Mouse (Mus musculus) MEL (cell line): Measurements from ENCODE around the gene Ppp1cc.

Experiments
- KAT2A ChIP-seq: conservative IDR thresholded peaks from 2 replicates; pipeline ENCODE4 v1.6.1; 2012; ENCODE audit warnings: low read depth, low read length, improper control_type of control experiment, inconsistent platforms
- POLR2A ChIP-seq, 2 experiments: IDR thresholded peaks; 2 replicates each; pipeline ENCODE4 v1.6.1; 2011 to 2012; ENCODE audit warnings: low read length in 2 of 2, mild to moderate bottlenecking in 2 of 2, control low read depth in 1 of 2, improper control_type of control experiment in 1 of 2, low read depth in 1 of 2, moderate library complexity in 1 of 2; ENCODE audit not compliant: control insufficient read depth in 1 of 2, insufficient read depth in 1 of 2, poor library complexity in 1 of 2

DNA sequence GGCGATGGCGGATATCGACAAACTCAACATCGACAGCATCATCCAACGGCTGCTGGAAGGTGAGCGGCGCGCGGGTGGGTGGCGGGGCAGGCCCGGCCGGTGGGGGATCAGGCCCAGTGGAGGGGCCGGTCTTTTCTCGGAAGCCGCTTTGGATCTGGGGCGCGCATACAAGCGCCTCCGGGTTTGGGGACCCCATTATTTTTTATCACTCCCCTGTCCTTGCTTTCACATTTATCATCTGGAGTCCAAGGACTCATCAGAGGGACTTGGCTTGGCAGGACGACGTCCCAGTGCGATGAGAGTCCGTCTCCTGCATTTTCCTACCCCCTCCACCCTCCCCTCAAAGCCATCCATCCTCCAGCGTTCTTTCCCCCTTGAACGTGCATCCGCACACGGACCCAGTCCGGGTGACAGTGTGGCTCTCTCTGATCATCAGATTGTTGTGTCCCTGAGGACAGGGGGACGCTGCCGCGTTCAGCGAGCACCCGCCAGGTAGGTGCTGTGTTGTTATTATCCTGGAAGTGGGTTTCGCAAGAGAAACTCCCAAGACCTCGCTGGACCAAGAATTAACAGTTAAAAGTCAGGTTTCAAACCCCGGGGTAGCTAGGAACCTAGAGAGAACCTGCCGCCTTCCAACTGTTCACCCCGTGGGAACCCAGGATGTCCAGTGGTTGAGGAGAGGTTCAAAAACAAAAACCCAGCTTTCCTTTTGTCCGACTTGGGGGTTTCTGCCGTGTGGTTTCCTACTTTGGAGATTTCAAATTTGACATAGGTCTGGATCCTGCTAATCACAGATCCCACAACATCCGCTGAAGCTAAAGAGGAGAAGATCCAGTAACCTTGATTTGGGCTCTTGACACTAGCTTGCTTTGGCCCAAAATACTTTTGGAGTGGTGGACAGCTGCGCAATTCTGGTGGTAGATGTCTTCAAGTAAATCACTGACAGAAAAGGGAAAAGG lies 758 bp downstream of the Ppp1cc start:
- TF ChIP-seq POLR2A (IDR thresholded peaks at IDR 0.05; ENCODE audit: control insufficient read depth in 1 of 2, insufficient read depth in 1 of 2, low read depth in 1 of 2, low read length in 2 of 2, poor library complexity in 1 of 2) (peak; percentile 22 to 54; a peak in 1 of 4 replicates), KAT2A (no peak)
